Mouse (Mus musculus) urinary bladder, postnatal 4 days (tissue): ENCODE measurements around the gene Kctd13.
A peak's percentile ranks its signal among the peaks of the same experiment; 100 is the strongest.
"Not testable (repeated sequence)": the region's sequence is repeated elsewhere in the genome, so short reads cannot be mapped to it uniquely, and the experiment has no call there.

Experiments
- DNase-seq, 2 experiments: peaks; one replicate each; pipeline ENCODE4 v3.0.0; 2021 to 2022; ENCODE audit warnings: low spot score in 2 of 2

Gene Kctd13

DNA sequence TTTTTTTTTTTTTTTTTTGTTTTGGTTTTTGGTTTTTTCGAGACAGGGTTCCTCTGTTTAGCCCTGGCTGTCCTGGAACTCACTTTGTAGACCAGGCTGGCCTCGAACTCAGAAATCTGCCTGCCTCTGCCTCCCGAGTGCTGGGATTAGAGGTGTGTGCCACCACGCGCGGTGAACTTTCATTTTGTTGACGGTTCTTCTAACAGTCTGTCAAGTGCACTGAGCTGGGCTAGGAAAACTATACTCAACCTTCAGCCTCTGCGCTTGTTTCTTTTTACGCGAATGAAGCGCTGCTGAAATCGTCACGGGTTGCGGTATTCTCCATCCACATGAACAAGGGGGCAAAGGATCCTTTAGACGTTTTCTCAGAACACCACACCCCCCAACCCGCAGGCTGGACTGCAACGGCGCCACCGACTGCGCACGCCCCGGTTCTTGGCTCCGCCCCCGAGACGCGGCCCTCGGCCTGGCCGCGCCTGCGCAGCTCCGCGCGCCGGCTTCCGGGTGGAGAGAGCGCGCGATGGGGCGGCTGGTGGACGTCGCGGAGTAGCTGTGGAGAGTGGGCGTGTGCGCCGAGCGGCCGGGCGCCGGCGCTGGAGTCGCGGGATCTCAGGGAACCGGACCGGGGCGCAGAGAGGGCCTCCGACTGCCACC, at the start of gene Kctd13:
TSS of gene Kctd13 (plus strand) at position 496 of the 654 bp plus-strand sequence.
- peak; percentile 93 to 94 for DNase-seq

DNA sequence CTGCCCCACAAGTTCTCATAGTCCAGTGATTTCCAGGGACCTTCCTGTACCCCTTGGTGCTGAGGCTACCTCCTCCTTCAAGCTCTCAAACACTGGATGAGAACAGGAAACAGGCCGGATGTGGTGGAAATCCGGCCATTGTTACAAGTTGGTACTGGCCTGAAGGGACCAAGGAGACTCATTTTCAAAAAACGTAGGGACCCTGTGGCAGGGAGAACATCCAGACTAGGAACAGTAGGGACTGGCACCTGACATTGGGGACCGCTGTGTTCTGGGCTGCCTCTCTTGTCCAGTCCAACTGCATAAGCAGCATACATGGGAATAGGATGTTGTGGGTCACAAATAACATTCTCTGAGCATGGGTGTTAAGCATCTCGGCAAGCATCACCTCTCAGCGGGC, 47.6 kb upstream of the Kctd13 start:
- DNase-seq: no peak

DNA sequence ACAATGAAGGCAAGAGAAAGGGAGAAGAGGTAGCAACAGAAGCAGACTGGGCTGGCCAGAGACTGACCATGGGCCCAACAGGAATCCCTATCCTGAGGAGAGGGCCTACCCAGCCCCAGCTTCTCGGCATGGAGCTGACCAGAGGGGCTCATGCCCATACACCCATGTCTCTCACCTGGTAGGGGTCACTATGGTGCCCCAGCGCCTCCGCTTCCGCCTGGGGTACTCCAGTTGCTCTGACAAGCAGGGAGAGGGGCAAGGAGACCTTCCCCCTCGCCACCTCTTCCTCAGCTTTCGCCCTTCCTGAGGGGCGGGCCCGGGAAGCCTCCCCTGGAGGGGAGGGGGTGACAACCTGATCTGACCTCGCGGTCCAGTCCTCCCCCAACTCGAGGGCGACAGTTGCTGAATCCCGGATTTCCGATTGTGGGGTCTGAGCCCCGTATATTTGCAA, 44.9 kb upstream of the Kctd13 start:
- DNase-seq: no peak

DNA sequence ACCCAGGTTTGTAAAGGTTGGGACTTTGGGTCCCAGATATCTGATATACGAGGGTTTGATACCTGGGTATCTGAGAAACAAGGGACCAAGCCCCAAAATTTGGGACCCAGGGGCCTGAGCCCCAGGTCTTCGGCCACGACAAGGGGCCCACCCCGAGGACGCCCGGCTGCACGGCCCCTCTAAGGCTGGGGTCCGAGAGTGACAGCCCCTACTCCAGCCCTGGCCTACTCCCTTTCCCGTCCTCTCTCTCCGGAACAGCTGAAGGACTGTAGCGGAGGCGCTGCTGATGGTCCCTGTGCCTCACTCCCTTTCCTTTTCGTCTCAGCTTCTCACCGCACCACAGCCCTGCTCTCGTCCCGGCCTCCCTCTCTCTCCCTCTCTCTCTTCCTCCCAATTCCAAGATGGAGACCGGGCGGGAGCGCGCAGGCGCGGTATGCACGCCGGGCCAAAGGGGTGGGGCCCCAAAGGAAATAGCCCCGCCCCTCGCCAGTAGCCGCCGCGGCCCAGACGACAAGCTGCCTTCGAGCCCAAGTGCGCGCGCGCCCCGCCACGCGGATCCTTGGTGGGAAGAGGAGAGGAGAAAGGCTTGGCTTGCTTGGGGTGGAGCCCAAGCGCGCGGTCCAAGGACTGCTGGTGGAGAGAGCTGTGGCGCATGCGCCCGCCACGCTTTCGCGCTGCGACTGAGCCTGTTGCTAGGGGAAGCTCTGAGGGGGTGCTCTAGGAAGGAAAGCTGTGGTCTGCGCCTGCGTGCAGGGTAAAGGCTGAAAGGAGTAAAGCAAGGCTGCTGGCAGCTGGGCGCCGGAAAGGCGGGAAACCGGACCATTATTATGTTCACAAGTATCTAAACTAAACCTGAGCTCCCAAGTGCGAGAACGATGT, 44.2 kb upstream of the Kctd13 start, which contains the start of gene Taok2:
TSS of gene Taok2 (minus strand) at position 418 of the 879 bp plus-strand sequence.
- DNase-seq: peak; percentile 97 to 99

DNA sequence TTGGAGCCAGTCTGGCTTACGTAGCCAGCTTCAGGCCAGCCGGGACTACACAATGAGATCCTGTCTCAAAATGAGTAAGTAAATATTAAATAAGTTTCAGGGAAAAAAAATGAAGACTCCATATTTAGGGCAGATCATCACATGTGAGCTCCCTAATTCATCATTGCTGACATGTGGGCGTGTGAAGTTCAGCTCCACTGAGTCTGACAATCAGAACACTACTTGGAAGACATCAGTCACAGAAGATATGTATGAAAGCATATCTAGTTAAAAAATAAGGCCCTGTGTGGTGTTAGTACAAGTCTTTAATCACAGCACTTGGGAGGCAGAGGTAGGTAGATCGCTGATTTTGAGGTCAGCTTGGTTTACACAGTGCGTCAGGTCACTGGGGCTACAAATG, 41.4 kb upstream of the Kctd13 start:
- no peak for DNase-seq

DNA sequence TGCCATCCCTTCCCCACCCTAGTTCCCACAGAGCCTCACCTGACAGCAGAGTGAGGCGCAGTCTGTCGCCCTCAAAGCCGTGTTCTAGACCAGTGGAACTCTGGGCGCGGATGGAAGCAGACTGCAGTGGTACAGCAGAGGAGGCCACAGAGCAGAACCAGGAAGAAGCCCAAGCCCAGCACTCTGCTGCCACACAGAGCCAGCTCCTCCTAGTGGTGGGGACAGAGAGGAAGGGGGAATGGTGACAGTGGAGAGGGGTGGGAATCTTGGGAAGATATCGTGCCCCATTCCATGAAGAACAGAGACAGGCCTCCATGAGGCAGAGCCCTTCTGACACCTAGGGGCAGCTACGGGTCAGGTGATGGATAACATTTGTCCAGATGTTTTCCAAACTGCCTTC, 39.8 kb upstream of the Kctd13 start:
- no peak for DNase-seq

DNA sequence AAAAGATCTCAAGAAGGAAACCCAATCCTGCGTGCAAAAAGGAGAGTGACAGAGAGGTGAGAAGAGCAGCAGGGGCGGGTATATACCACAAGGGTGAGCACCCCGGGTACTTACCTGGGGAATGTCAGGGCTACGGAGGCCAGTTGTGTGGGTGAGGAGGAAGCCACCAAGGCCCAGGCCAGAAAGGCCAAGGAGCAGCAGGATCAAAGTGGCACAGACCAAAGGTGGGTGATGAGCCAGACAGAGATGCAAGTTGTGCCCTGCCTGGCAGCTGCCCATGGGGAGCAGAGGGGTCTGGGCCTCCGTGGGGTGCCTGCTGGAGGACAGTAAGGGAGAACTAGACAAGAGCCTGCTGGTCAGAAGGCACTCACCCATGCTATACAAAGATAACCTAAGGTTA, 31.8 kb upstream of the Kctd13 start:
- DNase-seq: no peak

DNA sequence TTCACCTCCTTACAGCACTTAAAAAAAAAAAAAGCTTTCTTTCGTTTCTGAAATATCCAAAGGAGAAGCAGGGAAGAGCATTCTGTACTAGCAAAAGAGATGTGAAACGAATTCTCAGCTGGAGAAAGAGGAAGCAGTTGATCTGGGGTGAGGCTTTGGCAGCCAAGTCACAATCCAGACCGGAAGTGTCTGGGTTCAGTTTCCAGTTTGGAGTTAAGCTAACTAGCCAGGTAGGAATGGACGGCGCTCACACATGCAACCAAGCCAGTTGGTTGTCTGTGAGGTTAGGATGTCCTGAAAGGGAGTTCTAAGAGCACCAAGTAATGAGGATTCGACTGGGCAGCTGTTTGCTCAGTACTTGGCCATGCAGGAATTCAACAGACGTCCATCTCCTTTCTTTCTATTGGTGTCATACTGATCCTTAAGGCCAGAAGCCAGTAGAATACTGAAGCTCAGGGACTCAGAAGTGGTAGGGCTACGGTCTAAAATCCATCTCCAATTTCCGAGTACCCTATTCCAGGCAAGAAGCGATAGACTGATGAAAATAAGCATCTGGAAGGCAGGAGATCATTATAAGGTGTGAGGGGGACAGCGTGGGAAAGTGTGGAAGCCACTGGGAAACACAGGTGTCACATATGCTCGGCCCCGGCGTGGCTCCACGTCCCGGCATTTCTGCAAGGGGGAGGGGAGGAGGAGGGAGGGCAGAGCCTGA, 31.1 kb upstream of the Kctd13 start:
- no peak for DNase-seq

DNA sequence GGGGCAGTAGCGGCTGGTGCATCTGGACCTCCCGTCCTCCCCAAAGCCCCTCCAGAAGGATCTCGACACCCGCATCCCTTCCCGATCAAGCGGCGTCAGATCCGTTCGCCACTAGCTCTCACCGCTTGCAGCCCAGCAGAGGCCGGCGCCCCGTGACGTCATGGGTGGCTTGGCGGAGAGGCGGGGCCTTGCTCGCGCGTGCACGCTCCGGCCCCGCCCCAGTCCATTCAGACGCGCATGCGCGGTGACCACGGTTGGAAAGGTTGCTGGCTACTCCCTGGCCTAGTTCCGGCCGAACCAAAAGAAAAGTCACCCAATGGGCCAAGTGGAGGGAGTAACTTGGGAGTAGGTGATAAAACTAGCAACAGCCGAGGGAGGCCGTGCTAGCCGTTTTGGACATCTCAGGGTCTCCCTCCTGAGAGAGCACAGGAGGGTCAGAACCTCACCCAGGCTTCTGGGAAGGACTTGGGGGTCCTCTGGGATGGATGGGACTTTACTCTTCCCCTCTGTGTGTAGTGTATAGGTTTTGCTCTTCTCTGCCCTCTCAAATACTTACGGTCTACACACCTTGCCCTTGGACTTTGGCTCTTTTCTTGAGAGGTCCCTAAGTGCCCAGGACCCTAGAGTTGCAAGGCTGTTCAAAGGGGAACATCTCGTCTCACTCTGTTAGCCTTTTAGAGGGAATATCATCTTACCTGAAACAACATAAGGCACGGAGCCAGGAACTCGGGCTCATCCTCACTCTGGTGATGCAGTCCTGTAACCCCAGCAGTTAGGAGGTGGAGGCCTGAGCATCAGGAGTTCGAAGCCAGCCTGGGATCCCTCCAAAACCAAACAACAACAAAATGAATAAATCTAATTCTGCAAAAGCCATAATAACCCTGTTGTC, 30.3 kb upstream of the Kctd13 start:
- DNase-seq: peak; percentile 97 to 99

DNA sequence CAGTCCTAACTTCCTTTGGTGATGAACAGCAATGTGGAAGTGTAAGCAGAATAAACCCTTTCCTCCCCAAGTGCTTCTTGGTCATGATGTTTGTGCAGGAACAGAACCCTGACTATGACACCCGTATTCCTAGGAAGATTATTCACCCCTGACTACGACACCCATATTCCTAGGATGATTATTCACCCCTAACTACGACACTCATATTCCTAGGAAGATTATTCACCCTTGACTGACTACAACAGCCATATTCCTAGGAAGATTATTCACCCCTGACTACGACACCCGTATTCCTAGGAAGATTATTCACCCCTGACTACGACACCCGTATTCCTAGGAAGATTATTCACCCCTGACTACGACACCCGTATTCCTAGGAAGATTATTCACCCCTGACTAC, 28.9 kb upstream of the Kctd13 start:
- DNase-seq: not testable (repeated sequence)

DNA sequence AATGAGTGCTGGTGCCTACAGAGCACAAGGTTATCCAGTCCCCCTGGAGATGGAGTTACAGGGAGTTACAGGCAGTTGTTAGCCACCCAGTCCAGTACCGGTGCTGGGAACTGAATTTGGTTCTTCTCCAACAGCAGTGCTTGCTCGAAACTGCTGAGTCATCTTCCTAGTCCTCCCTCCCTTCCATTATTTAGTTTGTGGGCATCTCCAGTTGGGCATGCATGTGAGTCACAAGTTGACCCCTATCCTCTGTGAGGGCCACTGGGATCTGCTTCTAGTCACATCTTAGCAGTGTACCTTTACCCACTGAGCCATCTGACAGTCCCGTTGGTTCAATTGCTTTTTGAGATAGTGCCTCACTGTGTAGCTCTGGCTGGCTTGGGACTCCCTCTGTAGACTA, 23.1 kb upstream of the Kctd13 start:
- DNase-seq: no peak

DNA sequence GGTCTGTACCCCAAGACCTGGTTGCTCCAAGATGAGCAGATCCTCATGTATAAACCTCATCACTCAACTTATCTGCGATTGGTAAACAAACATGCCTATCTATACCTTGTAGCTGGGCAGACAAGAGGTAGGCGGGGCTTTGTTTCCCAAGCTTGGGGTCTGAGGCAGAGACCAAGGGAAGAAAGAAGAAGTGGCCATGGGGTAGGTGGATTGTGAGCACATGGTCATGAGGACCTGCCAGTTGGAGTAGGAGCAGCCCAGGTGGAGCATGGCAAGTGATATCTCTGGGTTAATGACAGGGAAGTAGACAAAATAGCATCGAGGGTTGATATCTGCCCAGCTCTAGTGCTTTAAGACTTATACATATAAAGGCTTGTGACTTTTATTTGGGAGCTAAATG, 13.8 kb upstream of the Kctd13 start:
- DNase-seq: no peak

DNA sequence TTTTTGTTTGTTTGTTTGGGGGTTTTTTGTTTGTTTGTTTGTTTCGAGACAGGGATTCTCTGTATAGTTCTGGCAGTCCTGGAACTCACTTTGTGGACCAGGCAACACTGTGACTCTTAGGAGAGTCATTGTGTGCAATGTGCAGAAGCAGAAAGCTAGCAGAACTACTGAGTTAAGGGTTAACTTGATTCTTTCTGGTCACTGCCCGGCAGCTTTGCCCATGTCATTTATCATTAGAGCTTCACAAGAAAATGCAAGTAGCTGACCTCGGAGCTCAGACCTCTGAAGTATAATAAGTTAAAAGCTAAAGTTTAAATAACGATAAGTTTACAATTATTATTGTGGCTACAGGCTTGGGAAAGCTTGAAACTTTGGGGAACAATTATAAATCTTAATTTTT, 10.3 kb upstream of the Kctd13 start:
- not testable (repeated sequence) for DNase-seq

DNA sequence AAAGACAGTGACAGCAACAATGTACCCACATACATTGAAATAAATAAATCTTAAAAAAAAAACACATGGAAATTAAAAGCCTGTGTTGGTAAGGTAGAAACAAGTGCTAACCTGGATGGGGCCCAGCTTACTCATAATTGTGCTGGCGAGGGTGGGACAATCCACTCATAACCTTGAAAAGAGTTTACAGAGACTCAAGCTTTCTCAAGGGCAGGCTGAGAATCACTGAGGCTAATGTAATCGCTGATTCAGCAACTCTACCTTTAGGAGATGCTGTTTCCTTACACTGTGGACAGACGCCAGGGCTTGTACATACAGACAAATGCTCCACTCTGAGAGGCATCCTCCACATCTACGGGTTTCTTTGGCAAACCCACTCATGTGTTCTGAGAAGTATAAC, 8.7 kb upstream of the Kctd13 start:
- DNase-seq: no peak

DNA sequence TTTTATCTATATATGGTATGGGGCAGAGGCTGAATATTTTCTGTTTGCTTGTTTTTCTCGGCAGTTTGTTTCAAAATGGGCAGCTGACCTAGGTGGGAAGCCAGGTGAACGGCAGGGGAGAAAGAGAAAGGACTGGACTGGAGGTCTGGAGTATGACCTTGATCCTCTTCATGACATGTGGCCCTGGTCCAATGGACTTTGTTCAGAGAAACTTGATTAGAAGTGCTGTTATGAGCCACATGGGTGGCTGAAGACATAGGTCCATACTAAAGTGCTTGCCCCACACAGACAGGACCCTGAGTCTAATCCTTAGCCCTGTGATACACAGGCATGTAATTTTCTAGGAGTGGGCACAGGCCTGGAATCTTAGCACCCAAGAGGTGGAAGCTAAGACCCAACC, 7.1 kb upstream of the Kctd13 start:
- DNase-seq: no peak

DNA sequence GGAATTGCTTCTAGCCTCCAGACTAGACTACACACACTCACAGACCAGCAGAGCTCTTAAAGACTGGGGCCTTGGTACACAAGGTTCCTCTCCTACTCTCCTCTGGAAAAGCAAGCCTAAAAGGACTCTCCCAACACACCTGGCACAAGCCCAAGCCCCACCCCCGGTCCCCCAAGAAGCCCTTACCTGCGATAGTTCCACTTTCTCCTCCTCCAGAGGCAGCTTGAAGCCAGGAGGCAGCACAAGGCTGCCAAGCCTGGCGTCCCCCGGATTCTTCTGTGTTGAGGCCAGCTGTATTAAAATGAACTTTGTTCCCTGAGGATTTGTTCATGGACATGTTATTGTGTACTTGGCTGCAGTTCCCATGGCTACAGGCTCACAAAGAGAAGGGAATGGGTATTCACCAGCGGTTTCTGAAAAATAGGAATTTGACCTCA, 6.0 kb upstream of the Kctd13 start, which contains the start of gene Tmem219:
TSS of gene Tmem219 (minus strand) at position 294 of the 437 bp plus-strand sequence.
- peak; percentile 59 to 67 for DNase-seq

DNA sequence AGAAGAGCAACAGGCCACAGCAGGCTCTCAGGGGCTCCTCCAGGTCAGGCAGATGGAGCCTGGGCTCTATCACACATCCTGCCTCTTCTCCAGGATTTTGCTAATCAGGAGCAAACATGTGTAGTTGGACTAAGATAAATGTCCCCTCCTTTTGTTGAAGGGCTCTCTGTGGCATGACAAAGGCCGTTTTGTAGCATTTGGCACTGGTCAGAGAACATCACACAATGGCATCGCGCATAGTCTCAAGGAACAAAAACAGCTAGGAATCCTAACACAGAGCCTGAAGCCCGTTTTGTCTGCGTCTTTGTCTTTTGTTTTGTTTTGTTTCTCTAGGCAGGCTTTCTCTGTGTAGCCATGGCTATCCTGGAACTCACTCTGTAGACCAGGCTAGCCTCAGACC, 4.7 kb upstream of the Kctd13 start:
- no peak for DNase-seq

DNA sequence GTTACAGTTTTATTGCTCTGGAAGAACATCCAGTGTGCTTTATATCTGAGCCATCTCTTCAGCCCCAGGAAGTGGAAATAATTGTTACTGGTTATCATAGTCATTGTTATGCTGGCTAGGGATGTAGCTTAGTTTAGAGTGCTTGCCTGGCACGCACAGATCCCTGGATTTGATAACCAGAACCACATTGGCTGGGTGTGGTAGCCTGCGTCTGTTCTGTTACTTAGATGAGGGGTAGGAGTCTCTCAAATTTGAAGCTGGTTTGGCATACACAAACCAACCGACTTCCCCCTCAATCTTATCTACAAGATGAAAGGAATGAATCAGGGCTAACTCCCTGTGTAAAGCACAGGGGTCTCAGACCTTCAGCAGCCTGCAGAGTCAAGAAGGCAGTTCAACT, 2.4 kb upstream of the Kctd13 start:
- no peak for DNase-seq

DNA sequence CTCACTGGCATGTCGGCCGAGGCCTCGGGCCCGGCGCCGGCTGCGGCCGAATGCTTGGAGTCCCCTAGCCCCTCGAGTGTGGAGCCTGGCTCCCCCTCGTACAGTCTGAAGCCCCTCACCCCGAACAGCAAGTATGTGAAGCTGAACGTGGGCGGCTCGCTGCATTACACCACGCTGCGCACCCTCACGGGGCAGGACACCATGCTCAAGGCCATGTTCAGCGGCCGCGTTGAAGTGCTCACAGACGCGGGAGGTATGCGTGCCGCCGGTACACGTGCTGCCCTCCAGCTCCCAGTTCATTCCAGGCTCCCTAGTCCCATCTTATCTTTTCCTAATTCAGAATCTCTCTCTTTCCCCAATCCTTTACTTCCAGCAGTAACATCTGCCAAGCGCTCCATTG, 367 bp downstream of the Kctd13 start:
- DNase-seq: no peak

DNA sequence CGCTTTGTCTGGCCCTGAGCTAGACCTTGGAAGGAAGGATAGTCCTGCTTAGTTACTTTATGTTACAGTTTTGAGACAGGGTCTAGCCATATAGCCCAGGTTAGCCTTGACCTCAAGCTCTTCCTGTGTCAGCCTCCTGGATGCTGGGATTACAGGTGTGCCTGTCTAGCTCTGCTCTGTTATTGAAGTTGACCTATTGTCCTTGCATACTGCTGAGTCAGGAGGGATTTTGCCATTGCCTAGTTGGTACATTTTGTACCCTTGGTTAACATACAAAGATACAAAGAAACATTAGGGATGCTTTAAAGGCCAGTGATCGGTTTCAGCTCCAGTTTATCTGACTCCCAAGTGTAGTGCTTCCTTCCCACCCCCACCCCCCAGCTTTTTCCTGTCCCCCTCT, 4.0 kb downstream of the Kctd13 start:
- no peak for DNase-seq

DNA sequence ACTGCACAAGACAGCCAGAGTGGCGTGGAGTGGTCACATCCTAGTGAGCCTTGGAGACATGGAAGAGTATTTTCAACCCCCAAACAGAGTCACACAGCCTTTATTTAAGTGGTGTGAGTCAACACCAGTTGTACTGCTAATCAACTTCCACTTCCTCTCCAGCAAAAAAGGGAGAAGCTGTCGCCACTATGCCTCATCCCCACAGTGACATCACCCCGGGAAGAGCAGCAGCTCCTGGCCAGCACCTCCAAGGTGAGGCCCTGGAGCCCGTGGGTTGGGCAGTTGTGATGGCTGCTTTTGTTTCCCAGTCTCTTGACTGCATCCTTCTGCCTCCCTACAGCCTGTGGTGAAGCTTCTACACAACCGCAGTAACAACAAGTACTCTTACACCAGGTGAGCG, 12.5 kb downstream of the Kctd13 start:
- DNase-seq: no peak
